Mouse (Mus musculus) left cerebral cortex, adult 11 months (tissue): ENCODE data around the gene Rims4.

Experiments used
- DNase-seq: peaks from one replicate; pipeline ENCODE4 v3.0.0; 2022; ENCODE audit warnings: low spot score

The Rims4 gene

GRCm38 (mm10) chr2:163866061-163866460 is 52.4 kb downstream of the Rims4 start:
- no peak for DNase-seq

- no peak for DNase-seq
Observed at GRCm38 (mm10) chr2:163865311-163865710, 53.2 kb downstream of the Rims4 start.

- no peak for DNase-seq
Observed at GRCm38 (mm10) chr2:163858254-163858947, 60.1 kb downstream of the Rims4 start.

GRCm38 (mm10) chr2:163857233-163857632 is 61.2 kb downstream of the Rims4 start:
- no peak for DNase-seq

- no peak for DNase-seq
Observed at GRCm38 (mm10) chr2:163853461-163853901, 65.0 kb downstream of the Rims4 start, which contains the start of gene Kcnk15. Kcnk15 (plus strand) TSS chr2:163853651.

GRCm38 (mm10) chr2:163842043-163842442 is 76.4 kb downstream of the Rims4 start:
- DNase-seq = no peak

GRCm38 (mm10) chr2:163839519-163839918 is 79.0 kb downstream of the Rims4 start:
- no peak for DNase-seq

GRCm38 (mm10) chr2:163838043-163838442 is 80.4 kb downstream of the Rims4 start:
- peak; percentile 53 for DNase-seq

GRCm38 (mm10) chr2:163831163-163831562 is 87.3 kb downstream of the Rims4 start:
- no peak for DNase-seq

GRCm38 (mm10) chr2:163826494-163826893 is 92.0 kb downstream of the Rims4 start:
- no peak for DNase-seq

- no peak for DNase-seq
Observed at GRCm38 (mm10) chr2:163825861-163826260, 92.6 kb downstream of the Rims4 start.

GRCm38 (mm10) chr2:163823771-163824170 is 94.7 kb downstream of the Rims4 start:
- no peak for DNase-seq

- DNase-seq = no peak
Observed at GRCm38 (mm10) chr2:163823248-163823647, 95.2 kb downstream of the Rims4 start.

- no peak for DNase-seq
Observed at GRCm38 (mm10) chr2:163820607-163821006, 97.9 kb downstream of the Rims4 start, which contains the start of gene Ccn5. Ccn5 (plus strand) TSS chr2:163820861.

GRCm38 (mm10) chr2:163814739-163815465 is 103.6 kb downstream of the Rims4 start:
- DNase-seq = no peak

GRCm38 (mm10) chr2:163813077-163813476 is 105.4 kb downstream of the Rims4 start:
- no peak for DNase-seq
